In the genomic region with DNA sequence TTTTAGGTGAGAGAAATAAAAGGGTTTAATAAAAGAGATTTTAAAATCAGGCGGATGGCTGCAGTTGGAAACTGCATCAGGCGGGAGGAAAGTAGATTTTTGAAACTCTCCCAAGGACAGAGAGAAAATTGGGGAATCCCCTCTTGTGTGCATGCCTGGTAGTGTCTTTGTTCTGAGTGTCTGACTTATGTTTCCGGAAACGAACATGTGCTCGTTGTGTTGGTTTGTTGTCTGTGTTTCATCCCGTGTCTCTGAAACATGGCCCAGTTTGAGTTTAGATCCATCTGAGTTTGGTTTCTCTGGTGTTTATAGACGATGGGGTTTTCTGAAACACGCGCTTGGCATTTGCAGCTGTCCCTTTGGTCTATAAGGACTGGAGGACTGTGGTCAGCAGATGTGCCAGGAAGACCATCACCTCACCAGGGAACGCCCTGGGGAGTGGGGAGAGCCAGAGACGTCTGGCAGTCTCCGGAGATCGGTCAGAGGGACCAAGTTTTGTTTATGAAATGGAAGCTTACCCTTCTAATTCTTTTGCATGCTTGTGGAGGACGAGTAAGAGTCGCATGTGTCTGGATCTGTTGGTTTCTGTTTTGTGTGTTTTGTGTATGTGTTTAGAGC, we compare ENCODE assay signal across 23 mouse cellular contexts.
"Had no signal": no experiment of that assay in that cellular context is flagged by ENCODE, and none has a peak within 500 bp of the region (broad histone marks: within the 10 kb centered on the region; RNA-seq: fewer than 3 reads in every experiment).

No protein-coding gene starts in this region.

- H3K27ac ChIP-seq: heart, adult 2 months; heart, embryonic 13.5 days; heart, embryonic 15.5 days; hindbrain, embryonic 10.5 days; hindbrain, embryonic 12.5 days; hindbrain, embryonic 14.5 days; intestine, embryonic 15.5 days; layer of hippocampus, adult 2 months; limb, embryonic 13.5 days; limb, embryonic 15.5 days; liver, embryonic 12.5 days had no signal

- H3K4me3 ChIP-seq: heart, adult 2 months; heart, embryonic 13.5 days; heart, embryonic 15.5 days; hindbrain, embryonic 10.5 days; hindbrain, embryonic 12.5 days; intestine, embryonic 15.5 days; layer of hippocampus, adult 2 months; limb, embryonic 13.5 days; limb, embryonic 15.5 days; liver, embryonic 12.5 days had no signal

- H3K27me3 ChIP-seq: heart, embryonic 13.5 days; heart, embryonic 15.5 days; hindbrain, embryonic 12.5 days; intestine, embryonic 15.5 days; limb, embryonic 13.5 days; limb, embryonic 15.5 days; liver, embryonic 12.5 days had no signal

- H3K9ac ChIP-seq: heart, embryonic 13.5 days; heart, embryonic 15.5 days; hindbrain, embryonic 12.5 days; hindbrain, embryonic 14.5 days; intestine, embryonic 15.5 days; limb, embryonic 13.5 days; limb, embryonic 15.5 days; liver, embryonic 12.5 days had no signal

- DNase-seq: gastrocnemius, postnatal 14 days; gastrocnemius, postnatal 36 days; heart, adult 11 months; heart, adult 2 months; heart, postnatal 14 days; heart, postnatal 36 days; kidney, adult 18-20 months; kidney, adult 8-10 months; kidney, postnatal 10 days; kidney, postnatal 25 days; kidney, postnatal 4 days; left cerebral cortex, postnatal 4 days had no signal

- H3K36me3 ChIP-seq: heart, embryonic 13.5 days; heart, embryonic 15.5 days; hindbrain, embryonic 10.5 days; hindbrain, embryonic 12.5 days; intestine, embryonic 15.5 days; limb, embryonic 13.5 days; limb, embryonic 15.5 days; liver, embryonic 12.5 days had no signal

- H3K4me1 ChIP-seq: heart, embryonic 13.5 days; heart, embryonic 15.5 days; hindbrain, embryonic 10.5 days; hindbrain, embryonic 12.5 days; intestine, embryonic 15.5 days; limb, embryonic 13.5 days; limb, embryonic 15.5 days; liver, embryonic 12.5 days had no signal

- H3K4me2 ChIP-seq: heart, embryonic 11.5 days; heart, embryonic 13.5 days; heart, embryonic 15.5 days; hindbrain, embryonic 12.5 days; hindbrain, embryonic 14.5 days; intestine, embryonic 15.5 days; limb, embryonic 13.5 days; limb, embryonic 15.5 days; liver, embryonic 12.5 days had no signal

- H3K9me3 ChIP-seq: heart, embryonic 15.5 days; intestine, embryonic 15.5 days; limb, embryonic 13.5 days; limb, embryonic 15.5 days; liver, embryonic 12.5 days had no signal
